In genomic region chr8:78903034-78903433, GRCm38 (mm10) we compare ENCODE assay signal across 16 mouse cellular contexts.
"Had no signal": no experiment of that assay in that cellular context is flagged by ENCODE, and none has a peak within 500 bp of the region (broad histone marks: within the 10 kb centered on the region; RNA-seq: fewer than 3 reads in every experiment).

No protein-coding gene starts in this region.

- H3K9me3 ChIP-seq: neural tube, embryonic 13.5 days; neural tube, embryonic 15.5 days; stomach, embryonic 15.5 days had no signal

- H3K9ac ChIP-seq: neural tube, embryonic 13.5 days; neural tube, embryonic 15.5 days; stomach, embryonic 15.5 days had no signal

- H3K36me3 ChIP-seq: neural tube, embryonic 13.5 days; neural tube, embryonic 15.5 days; stomach, embryonic 15.5 days had no signal

- DNase-seq: retina, postnatal 1 day; right cerebral cortex, adult 18-20 months; right cerebral cortex, postnatal 14 days; right cerebral cortex, postnatal 25 days; right cerebral cortex, postnatal 4 days; spleen, adult 18-20 months; thymus, adult 18-20 months; thymus, adult 2 months; thymus, postnatal 14 days; thymus, postnatal 25 days; thymus, postnatal 36 days; thymus, postnatal 4 days had no signal

- H3K4me3 ChIP-seq: neural tube, embryonic 13.5 days; neural tube, embryonic 15.5 days; stomach, embryonic 15.5 days had no signal

- H3K27ac ChIP-seq: neural tube, embryonic 13.5 days; neural tube, embryonic 15.5 days; stomach, embryonic 15.5 days; stomach, postnatal 0 days had no signal

- H3K4me1 ChIP-seq: neural tube, embryonic 13.5 days; neural tube, embryonic 15.5 days; stomach, embryonic 15.5 days had no signal

- H3K4me2 ChIP-seq: neural tube, embryonic 13.5 days; neural tube, embryonic 15.5 days; stomach, embryonic 15.5 days had no signal

- H3K27me3 ChIP-seq: neural tube, embryonic 13.5 days; stomach, embryonic 15.5 days had no signal
